Mouse (Mus musculus) MEL (cell line): Measurements from ENCODE around the gene Gm49358. TPM values are rescaled to one million over a fixed set of nuclear protein-coding genes. Genes with fewer than 3 reads are reported as not detected.

Experiments used
- DNase-seq: peaks from one replicate; pipeline ENCODE4 v3.0.0; 2011; ENCODE audit warnings: low read depth, low spot score
- H3K27ac ChIP-seq: 2 replicates; pipeline ENCODE4 v1.5.1; 2012; ENCODE audit warnings: low read depth, mild to moderate bottlenecking, control low read depth, low read length, moderate library complexity; ENCODE audit not compliant: control insufficient read depth
- H3K27me3 ChIP-seq, 2 experiments: fragments of 150-350 bp in 1 of 2; sonication (generic) in 1 of 2; 2 replicates each; pipeline ENCODE4 v1.6.1; 2012; ENCODE audit warnings: low read length in 2 of 2, mild to moderate bottlenecking in 2 of 2, improper control_type of control experiment in 1 of 2, moderate library complexity in 1 of 2; ENCODE audit not compliant: insufficient read depth in 2 of 2, control insufficient read depth in 1 of 2
- H3K36me3 ChIP-seq, 2 experiments: 2 replicates each; pipeline ENCODE4 v1.6.1; 2012 to 2014; ENCODE audit warnings: low read length in 2 of 2, improper control_type of control experiment in 1 of 2, inconsistent platforms in 1 of 2, mild to moderate bottlenecking in 1 of 2; ENCODE audit not compliant: insufficient read depth in 2 of 2, control insufficient read depth in 1 of 2
- H3K4me1 ChIP-seq, 2 experiments: fragments of 150-350 bp in 1 of 2; sonication (generic) in 1 of 2; 2 replicates each; pipeline ENCODE4 v1.6.1; 2012; ENCODE audit warnings: low read length in 2 of 2, improper control_type of control experiment in 1 of 2, mild to moderate bottlenecking in 1 of 2; ENCODE audit not compliant: insufficient read depth in 2 of 2, control insufficient read depth in 1 of 2
- H3K4me3 ChIP-seq, 2 experiments: fragments of 150-350 bp in 1 of 2; sonication (generic) in 1 of 2; 2 replicates each; pipeline ENCODE4 v1.5.1; 2012; ENCODE audit warnings: low read depth in 2 of 2, low read length in 2 of 2, mild to moderate bottlenecking in 2 of 2, moderate library complexity in 2 of 2, control low read depth in 1 of 2, improper control_type of control experiment in 1 of 2; ENCODE audit not compliant: control insufficient read depth in 1 of 2, insufficient read depth in 1 of 2
- H3K79me2 ChIP-seq: 2 replicates; pipeline ENCODE4 v1.6.1; 2012; ENCODE audit warnings: mild to moderate bottlenecking, low read length, moderate library complexity; ENCODE audit not compliant: control insufficient read depth, poor library complexity, insufficient read depth
- H3K9ac ChIP-seq: 2 replicates; pipeline ENCODE4 v1.6.1; 2012; ENCODE audit warnings: low read depth, mild to moderate bottlenecking, control low read depth, low read length, moderate library complexity; ENCODE audit not compliant: control insufficient read depth, poor library complexity, severe bottlenecking
- H3K9me3 ChIP-seq: fragments of 150-350 bp; sonication (generic); replicated peaks from 2 replicates; pipeline ENCODE4 v1.6.1; 2012; ENCODE audit warnings: mild to moderate bottlenecking, low read length, improper control_type of control experiment, moderate library complexity; ENCODE audit not compliant: insufficient read depth
- CHD1 ChIP-seq: IDR thresholded peaks from 2 replicates; pipeline ENCODE4 v1.6.1; 2012; ENCODE audit warnings: low read depth, mild to moderate bottlenecking, inconsistent platforms, low read length, improper control_type of control experiment
- CHD2 ChIP-seq: IDR thresholded peaks from 2 replicates; pipeline ENCODE4 v1.6.1; 2011; ENCODE audit warnings: low read length, improper control_type of control experiment
- CTCF ChIP-seq, 3 experiments: IDR thresholded peaks in 2 of 3; conservative IDR thresholded peaks in 1 of 3; 2 replicates each; pipeline ENCODE4 v1.5.1; 2011 to 2012; ENCODE audit warnings: low read length in 3 of 3, low read depth in 2 of 3, mild to moderate bottlenecking in 2 of 3, improper control_type of control experiment in 1 of 3, inconsistent platforms in 1 of 3, mixed read lengths in 1 of 3, moderate library complexity in 1 of 3; ENCODE audit not compliant: control insufficient read depth in 1 of 3, insufficient read depth in 1 of 3, poor library complexity in 1 of 3, severe bottlenecking in 1 of 3
- E2F4 ChIP-seq: IDR thresholded peaks from 2 replicates; pipeline ENCODE4 v1.6.1; 2011; ENCODE audit warnings: low read depth, low read length, improper control_type of control experiment, borderline replicate concordance
- EP300 ChIP-seq, 2 experiments: IDR thresholded peaks; 2 replicates each; pipeline ENCODE4 v1.6.1; 2011; ENCODE audit warnings: improper control_type of control experiment in 2 of 2, low read length in 2 of 2, low read depth in 1 of 2, mild to moderate bottlenecking in 1 of 2
- ETS1 ChIP-seq: IDR thresholded peaks from 2 replicates; pipeline ENCODE4 v1.6.1; 2012; ENCODE audit warnings: low read depth, mild to moderate bottlenecking, inconsistent platforms, low read length, improper control_type of control experiment, moderate library complexity
- GABPA ChIP-seq: IDR thresholded peaks from 2 replicates; pipeline ENCODE4 v1.6.1; 2012; ENCODE audit warnings: low read depth, mild to moderate bottlenecking, inconsistent platforms, low read length, improper control_type of control experiment, moderate library complexity
- HCFC1 ChIP-seq: IDR thresholded peaks from 2 replicates; pipeline ENCODE4 v1.6.1; 2012; ENCODE audit warnings: low read depth, mild to moderate bottlenecking, inconsistent platforms, low read length, improper control_type of control experiment, moderate library complexity
- KAT2A ChIP-seq: conservative IDR thresholded peaks from 2 replicates; pipeline ENCODE4 v1.6.1; 2012; ENCODE audit warnings: low read depth, low read length, improper control_type of control experiment, inconsistent platforms
- MAFK ChIP-seq: IDR thresholded peaks from 2 replicates; pipeline ENCODE4 v1.6.1; 2011; ENCODE audit warnings: low read depth, mild to moderate bottlenecking, low read length, improper control_type of control experiment, borderline replicate concordance
- MEF2A ChIP-seq: IDR thresholded peaks from 2 replicates; pipeline ENCODE4 v1.6.1; 2014; ENCODE audit warnings: low read depth, mild to moderate bottlenecking, inconsistent platforms, low read length, improper control_type of control experiment; ENCODE audit not compliant: poor library complexity, insufficient replicate concordance, severe bottlenecking; ENCODE audit errors: extremely low read depth
- MYB ChIP-seq: IDR thresholded peaks from 2 replicates; pipeline ENCODE4 v1.6.1; 2011; ENCODE audit warnings: mild to moderate bottlenecking, low read depth, low read length, improper control_type of control experiment
- MYC ChIP-seq: IDR thresholded peaks from 2 replicates; pipeline ENCODE4 v1.6.1; 2011; ENCODE audit warnings: low read depth, mild to moderate bottlenecking, low read length, improper control_type of control experiment, moderate library complexity
- NRF1 ChIP-seq: IDR thresholded peaks from 2 replicates; pipeline ENCODE4 v1.6.1; 2014; ENCODE audit warnings: low read depth, mild to moderate bottlenecking, inconsistent platforms, low read length, improper control_type of control experiment, moderate library complexity; ENCODE audit not compliant: poor library complexity, insufficient read depth, severe bottlenecking
- RCOR1 ChIP-seq: IDR thresholded peaks from 2 replicates; pipeline ENCODE4 v1.6.1; 2012; ENCODE audit warnings: low read depth, mild to moderate bottlenecking, inconsistent platforms, low read length, improper control_type of control experiment
- SIN3A ChIP-seq: IDR thresholded peaks from 2 replicates; pipeline ENCODE4 v1.6.1; 2012; ENCODE audit warnings: low read length, improper control_type of control experiment, inconsistent platforms
- SMC3 ChIP-seq: IDR thresholded peaks from 2 replicates; pipeline ENCODE4 v1.6.1; 2011; ENCODE audit warnings: low read depth, low read length, improper control_type of control experiment
- USF1 ChIP-seq: IDR thresholded peaks from 2 replicates; pipeline ENCODE4 v1.6.1; 2014; ENCODE audit warnings: low read depth, mild to moderate bottlenecking, inconsistent platforms, low read length, improper control_type of control experiment, moderate library complexity
- ZC3H11A ChIP-seq: IDR thresholded peaks from 2 replicates; pipeline ENCODE4 v1.6.1; 2012; ENCODE audit warnings: low read depth, mild to moderate bottlenecking, inconsistent platforms, low read length, improper control_type of control experiment
- ZKSCAN1 ChIP-seq: IDR thresholded peaks from 2 replicates; pipeline ENCODE4 v1.6.1; 2012; ENCODE audit warnings: low read depth, mild to moderate bottlenecking, inconsistent platforms, low read length, improper control_type of control experiment, moderate library complexity
- ZMIZ1 ChIP-seq: IDR thresholded peaks from 2 replicates; pipeline ENCODE4 v1.6.1; 2012; ENCODE audit warnings: low read depth, mild to moderate bottlenecking, inconsistent platforms, low read length, improper control_type of control experiment, moderate library complexity
- ZNF384 ChIP-seq: IDR thresholded peaks from 2 replicates; pipeline ENCODE4 v1.6.1; 2012; ENCODE audit warnings: low read depth, mild to moderate bottlenecking, inconsistent platforms, low read length, improper control_type of control experiment
- polyA plus RNA-seq, 2 experiments: library from polyadenylated mRNA; stranded (reverse) in 1 of 2; unstranded in 1 of 2; fragments of >175 nt in 1 of 2; fragments of >200 nt in 1 of 2; gene quantifications; 2 replicates each; pipeline versions ENCODE4 v1.2.1 to v1.2.4; 2012; ENCODE audit warnings: low replicate concordance in 2 of 2, low read depth in 1 of 2; ENCODE audit not compliant: insufficient read length in 2 of 2, insufficient read depth in 1 of 2, missing spikeins in 1 of 2
- total RNA-seq: library from RNA; depleted of rRNA; stranded (reverse); fragments of 300-350 nt; gene quantifications from 2 replicates; pipeline ENCODE4 v1.2.3, GENCODE M21; 2012

Gm49358 gene
- total and polyA plus RNA-seq, 3 experiments: 1.3 TPM; not detected in 2

DNA sequence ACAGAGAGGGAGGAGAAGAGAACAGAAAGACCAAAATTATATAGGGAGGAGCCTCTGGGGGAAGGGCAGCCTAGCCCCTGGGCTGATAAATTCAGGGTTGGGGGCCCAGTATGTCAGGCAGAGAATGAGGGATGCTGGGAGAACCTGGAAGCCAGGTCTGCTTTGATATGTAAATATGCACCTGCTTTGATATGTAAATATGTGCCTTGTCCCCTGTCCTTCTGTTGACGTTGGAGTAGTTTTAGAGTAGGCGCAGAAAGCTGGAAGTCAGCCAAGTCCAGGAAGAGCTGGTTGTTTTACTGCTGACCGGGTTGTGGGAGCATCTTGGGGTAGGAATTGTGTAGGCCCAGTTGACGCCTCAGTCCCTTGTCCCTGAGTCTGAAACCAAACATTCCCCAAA, 6.0 kb downstream of the Gm49358 start:
- no peak for DNase-seq
- Histone ChIP-seq H3K79me2 (no peaks in the 10 kb centered on the region), H3K9me3 (no peaks in the 10 kb centered on the region), H3K36me3 (peaks cover 0 to 16% of the 10 kb centered on the region in 2 experiments; a peak in 2 of 4 replicates), H3K4me3 (no peak overlapping the region), H3K4me1 (peaks cover 11 to 17% of the 10 kb centered on the region in 2 experiments), H3K27me3 (no peaks in the 10 kb centered on the region), H3K9ac (no peak overlapping the region), H3K27ac (no peak overlapping the region)
- TF ChIP-seq CHD1 (no peak), ZNF384 (no peak), EP300 (IDR thresholded peaks at IDR 0.05; ENCODE audit: low read depth in 1 of 2, low read length in 2 of 2) (no peak), RCOR1 (no peak), USF1 (no peak), CTCF (IDR thresholded peaks at IDR 0.05 in 2 of 3, conservative IDR thresholded peaks at IDR 0.05 in 1 of 3; ENCODE audit: control insufficient read depth in 1 of 3, insufficient read depth in 1 of 3, low read depth in 2 of 3, low read length in 3 of 3, poor library complexity in 1 of 3, severe bottlenecking in 1 of 3) (no peak)

DNA sequence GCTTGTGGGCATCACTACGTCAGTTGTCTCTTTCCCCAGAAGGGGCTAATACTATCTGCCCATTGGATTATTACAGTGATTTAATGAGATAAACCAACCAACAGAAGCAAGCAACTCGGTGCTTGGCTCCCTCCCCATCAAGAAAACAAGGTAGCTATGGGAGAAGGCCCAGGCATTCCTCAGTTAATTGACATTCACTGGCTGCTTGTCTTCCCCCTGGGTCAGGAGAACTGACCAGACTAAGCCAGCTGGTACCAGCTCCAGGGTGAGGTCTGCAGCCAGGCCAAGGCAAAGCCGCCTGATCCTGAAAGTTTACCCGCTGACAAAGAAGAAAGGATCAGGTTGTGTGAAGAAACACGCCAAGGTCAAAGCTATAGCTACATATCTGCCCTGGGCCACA, 7.9 kb downstream of the Gm49358 start:
- peaks cover 0 to 16% of the 10 kb centered on the region in 2 experiments; a peak in 2 of 4 replicates for H3K36me3 ChIP-seq
- TF ChIP-seq HCFC1 (no peak), ZMIZ1 (no peak), NRF1 (no peak), ZC3H11A (no peak), KAT2A (no peak), MEF2A (no peak), SIN3A (no peak), GABPA (no peak), ZKSCAN1 (no peak), ETS1 (no peak), MYC (no peak), SMC3 (no peak), MYB (no peak), CTCF (IDR thresholded peaks at IDR 0.05 in 2 of 3, conservative IDR thresholded peaks at IDR 0.05 in 1 of 3; ENCODE audit: control insufficient read depth in 1 of 3, insufficient read depth in 1 of 3, low read depth in 2 of 3, low read length in 3 of 3, poor library complexity in 1 of 3, severe bottlenecking in 1 of 3) (no peak), E2F4 (no peak), MAFK (no peak), CHD1 (no peak), CHD2 (no peak)
- TF ChIP-seq, all 39 proteins: peak for 0
- H3K9ac ChIP-seq: no peak overlapping the region
- H3K4me1 ChIP-seq: peaks cover 11 to 17% of the 10 kb centered on the region in 2 experiments
- no peaks in the 10 kb centered on the region for H3K27me3 ChIP-seq
- H3K9me3 ChIP-seq: no peaks in the 10 kb centered on the region
- DNase-seq: no peak
- no peak overlapping the region for H3K4me3 ChIP-seq
- H3K27ac ChIP-seq: no peak overlapping the region
- no peaks in the 10 kb centered on the region for H3K79me2 ChIP-seq
